Mouse (Mus musculus) forebrain, embryonic 12.5 days (tissue): ENCODE results near the gene Cd63. TPM values are rescaled to one million over a fixed set of nuclear protein-coding genes. Genes with fewer than 3 reads are reported as not detected.

ENCODE experiments used
- ATAC-seq: fragments of 200-750 bp; cut with Nextera tagmentation; 2 replicates; pipeline ENCODE4 v1.8.0; 2017; ENCODE audit warnings: moderate TSS enrichment; ENCODE audit not compliant: low FRiP score
- H3K27ac ChIP-seq: fragments of 300-500 bp; sonication (generic); 2 replicates; pipeline ENCODE4 v1.5.1; 2016; ENCODE audit warnings: mild to moderate bottlenecking
- H3K27me3 ChIP-seq: fragments of 300-500 bp; sonication (generic); 2 replicates; pipeline ENCODE4 v1.6.1; 2016; ENCODE audit warnings: mild to moderate bottlenecking
- H3K36me3 ChIP-seq: fragments of 300-500 bp; sonication (generic); replicated peaks from 2 replicates; pipeline ENCODE4 v1.6.1; 2016; ENCODE audit warnings: mild to moderate bottlenecking
- H3K4me1 ChIP-seq: fragments of 300-500 bp; sonication (generic); 2 replicates; pipeline ENCODE4 v1.6.1; 2016
- H3K4me2 ChIP-seq: fragments of 300-500 bp; sonication (generic); 2 replicates; pipeline ENCODE4 v1.6.1; 2016; ENCODE audit warnings: mild to moderate bottlenecking, moderate library complexity
- H3K4me3 ChIP-seq: fragments of 300-500 bp; sonication (generic); replicated peaks from 2 replicates; pipeline ENCODE4 v1.5.1; 2016; ENCODE audit warnings: mild to moderate bottlenecking
- H3K9ac ChIP-seq: fragments of 300-500 bp; sonication (generic); 2 replicates; pipeline ENCODE4 v1.6.1; 2016; ENCODE audit warnings: mild to moderate bottlenecking
- H3K9me3 ChIP-seq: fragments of 300-500 bp; sonication (generic); 2 replicates; pipeline ENCODE4 v1.6.1; 2016
- WGBS: fragments of 180-500 bp; shearing (Covaris S2); methylation state at CpG from one replicate; pipeline ENCODE4 v1.1.7; 2016; 5-methylcytosine and 5-hydroxymethylcytosine counted together
- polyA plus RNA-seq: library from polyadenylated mRNA; unstranded; fragments of >200 nt; fragmentation: Nextera tagmentation; extraction: Ambion mirVana; gene quantifications from 2 replicates; pipeline ENCODE4 v1.2.1, GENCODE M21; 2016

Gene Cd63
- polyA plus RNA-seq, result 129 and 160 TPM in 2 replicates

GRCm38 (mm10) chr10:128900698-128901097 is at the start of gene Cd63:
Gene Cd63 (plus strand): TSS chr10:128900989.
- Histone ChIP-seq H3K4me2 (no peak within 1 kb of the TSS), H3K27ac (no peak within 1 kb of the TSS), H3K4me3 (no peak within 1 kb of the TSS), H3K4me1 (peaks cover 7% of the 10 kb centered on the region; the same call in 1 of the 2 replicates), H3K27me3 (peaks cover 18% of the 10 kb centered on the region), H3K9ac (no peak within 1 kb of the TSS), H3K36me3 (no peaks in the 10 kb centered on the region), H3K9me3 (no peaks in the 10 kb centered on the region)
- no peak for ATAC-seq
- whole genome bisulfite sequencing, result 81% methylated on average over 3 of the region's 3 CpGs

DNA sequence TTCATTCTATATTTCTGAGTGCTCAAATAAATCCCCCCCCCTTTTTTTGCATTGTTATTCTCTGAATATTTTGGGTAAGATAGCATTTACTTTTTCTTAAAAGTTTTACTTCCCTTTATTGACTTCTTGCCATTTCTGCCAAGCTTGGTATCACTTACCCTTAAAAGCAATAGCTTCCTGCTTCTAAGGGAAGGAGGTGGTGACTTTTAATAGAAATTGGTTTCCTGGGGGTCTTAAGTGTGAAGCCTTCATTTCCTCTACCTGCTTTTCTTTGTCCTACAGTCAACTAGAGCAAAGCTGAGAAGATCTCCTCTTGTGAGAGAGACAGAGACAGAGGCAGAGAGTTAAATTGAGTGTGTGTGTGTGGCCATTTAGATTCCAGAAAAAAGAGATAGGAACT is 39.6 kb upstream of the Cd63 start:
- H3K9ac ChIP-seq, result no peak overlapping the region
- H3K4me1 ChIP-seq, result no peaks in the 10 kb centered on the region
- H3K9me3 ChIP-seq, result no peaks in the 10 kb centered on the region
- no peak overlapping the region for H3K4me3 ChIP-seq
- ATAC-seq, result no peak
- no peaks in the 10 kb centered on the region for H3K27me3 ChIP-seq
- peaks cover 50% of the 10 kb centered on the region for H3K36me3 ChIP-seq
- no peak overlapping the region for H3K27ac ChIP-seq
- H3K4me2 ChIP-seq, result no peak overlapping the region

GRCm38 (mm10) chr10:128866042-128866441 is 34.7 kb upstream of the Cd63 start:
- Histone ChIP-seq H3K4me2 (no peak overlapping the region), H3K9ac (no peak overlapping the region), H3K4me3 (no peak overlapping the region), H3K36me3 (peaks cover 41% of the 10 kb centered on the region), H3K4me1 (no peaks in the 10 kb centered on the region), H3K27me3 (no peaks in the 10 kb centered on the region), H3K27ac (no peak overlapping the region), H3K9me3 (no peaks in the 10 kb centered on the region)
- WGBS, result 91% methylated on average over 3 of the region's 3 CpGs
- ATAC-seq, result no peak

DNA sequence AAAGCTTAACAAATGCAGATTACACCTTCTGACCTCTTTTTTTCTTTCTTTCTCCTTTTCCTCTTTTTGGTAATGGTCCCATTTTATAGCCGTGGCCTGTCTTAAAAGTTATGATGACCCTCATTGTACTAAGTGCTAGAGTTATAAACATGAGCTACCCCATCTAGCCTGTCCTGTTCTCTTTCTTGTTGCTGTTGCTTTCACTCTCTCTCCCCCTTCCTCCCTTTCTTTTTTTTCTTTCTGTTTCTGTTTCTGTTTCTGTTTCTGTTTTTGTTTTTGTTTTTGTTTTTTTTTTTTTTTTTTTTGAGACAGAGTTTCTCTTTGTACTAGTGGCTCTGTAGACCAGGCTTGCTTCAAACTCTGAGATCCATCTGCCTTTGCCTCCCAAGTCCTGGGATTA is 34.3 kb upstream of the Cd63 start:
- no peak for ATAC-seq
- H3K9ac ChIP-seq, result no peak overlapping the region
- no peaks in the 10 kb centered on the region for H3K4me1 ChIP-seq
- H3K4me3 ChIP-seq, result no peak overlapping the region
- H3K9me3 ChIP-seq, result no peaks in the 10 kb centered on the region
- 88% methylated on average over 1 of the region's 1 CpGs for whole genome bisulfite sequencing
- no peak overlapping the region for H3K4me2 ChIP-seq
- H3K27me3 ChIP-seq, result no peaks in the 10 kb centered on the region
- no peak overlapping the region for H3K27ac ChIP-seq
- peaks cover 43% of the 10 kb centered on the region for H3K36me3 ChIP-seq

DNA sequence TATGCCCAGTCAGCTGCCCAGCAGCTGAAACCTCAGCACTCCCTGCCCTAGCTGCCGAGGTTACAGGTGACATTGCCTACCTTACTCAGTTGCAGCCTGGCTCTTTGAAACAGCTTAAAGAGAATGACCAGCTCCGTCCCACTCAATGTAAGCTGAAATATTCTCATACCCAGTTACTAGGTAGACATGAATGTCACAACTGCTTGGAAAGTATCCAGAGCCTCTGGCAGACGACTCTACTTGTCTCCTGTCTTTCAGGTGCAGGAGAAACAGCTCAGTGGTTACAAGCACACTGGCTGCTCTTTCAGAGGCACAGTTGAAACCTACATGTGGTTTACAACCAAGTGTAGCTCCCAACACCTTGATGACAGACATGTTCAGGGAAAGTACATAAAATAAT is 30.4 kb upstream of the Cd63 start:
- no peak for ATAC-seq
- 87% methylated on average over 3 of the region's 3 CpGs for WGBS
- Histone ChIP-seq H3K4me3 (no peak overlapping the region), H3K9ac (no peak overlapping the region), H3K4me2 (no peak overlapping the region), H3K4me1 (no peaks in the 10 kb centered on the region), H3K36me3 (peaks cover 59% of the 10 kb centered on the region), H3K9me3 (no peaks in the 10 kb centered on the region), H3K27ac (no peak overlapping the region), H3K27me3 (no peaks in the 10 kb centered on the region)

DNA sequence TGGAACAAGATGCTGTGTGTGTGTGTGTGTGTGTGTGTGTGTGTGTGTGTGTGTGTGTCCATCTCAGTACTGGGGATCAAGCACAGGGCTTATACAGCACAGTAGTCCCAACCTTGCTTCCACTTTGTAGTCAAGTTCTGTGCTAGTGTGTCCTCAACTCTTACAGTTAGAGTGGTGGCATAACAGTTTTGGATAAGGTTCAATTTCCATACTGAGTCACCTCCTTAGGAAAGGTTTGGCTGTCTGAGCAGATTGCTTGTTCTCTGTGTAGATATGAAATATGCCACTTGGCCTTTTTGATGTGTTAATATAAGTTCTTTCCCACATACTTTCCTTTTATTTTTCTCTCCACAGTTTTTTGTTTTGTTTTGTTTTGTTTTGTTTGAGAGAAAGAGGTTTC is 22.5 kb upstream of the Cd63 start:
- no peaks in the 10 kb centered on the region for H3K4me1 ChIP-seq
- no peak overlapping the region for H3K9ac ChIP-seq
- H3K9me3 ChIP-seq, result no peaks in the 10 kb centered on the region
- no peak overlapping the region for H3K4me2 ChIP-seq
- no peaks in the 10 kb centered on the region for H3K27me3 ChIP-seq
- H3K36me3 ChIP-seq, result peaks cover 63% of the 10 kb centered on the region
- ATAC-seq, result no peak
- no peak overlapping the region for H3K27ac ChIP-seq
- no peak overlapping the region for H3K4me3 ChIP-seq

- no peaks in the 10 kb centered on the region for H3K9me3 ChIP-seq
- 91% methylated on average over 2 of the region's 2 CpGs for WGBS
- no peak overlapping the region for H3K27ac ChIP-seq
- H3K9ac ChIP-seq, result no peak overlapping the region
- H3K4me2 ChIP-seq, result no peak overlapping the region
- no peak overlapping the region for H3K4me3 ChIP-seq
- no peak for ATAC-seq
- peaks cover 63% of the 10 kb centered on the region for H3K36me3 ChIP-seq
- no peaks in the 10 kb centered on the region for H3K27me3 ChIP-seq
- no peaks in the 10 kb centered on the region for H3K4me1 ChIP-seq
Measured at GRCm38 (mm10) chr10:128878811-128879210, 22.0 kb upstream of the Cd63 start.

- no peak overlapping the region for H3K4me2 ChIP-seq
- 74% methylated on average over 5 of the region's 5 CpGs for WGBS
- no peak overlapping the region for H3K9ac ChIP-seq
- ATAC-seq, result no peak
- no peak overlapping the region for H3K27ac ChIP-seq
- H3K9me3 ChIP-seq, result no peaks in the 10 kb centered on the region
- H3K36me3 ChIP-seq, result peaks cover 72% of the 10 kb centered on the region
- no peak overlapping the region for H3K4me3 ChIP-seq
- H3K27me3 ChIP-seq, result no peaks in the 10 kb centered on the region
- H3K4me1 ChIP-seq, result no peaks in the 10 kb centered on the region
Measured at GRCm38 (mm10) chr10:128882067-128882466, 18.7 kb upstream of the Cd63 start.

DNA sequence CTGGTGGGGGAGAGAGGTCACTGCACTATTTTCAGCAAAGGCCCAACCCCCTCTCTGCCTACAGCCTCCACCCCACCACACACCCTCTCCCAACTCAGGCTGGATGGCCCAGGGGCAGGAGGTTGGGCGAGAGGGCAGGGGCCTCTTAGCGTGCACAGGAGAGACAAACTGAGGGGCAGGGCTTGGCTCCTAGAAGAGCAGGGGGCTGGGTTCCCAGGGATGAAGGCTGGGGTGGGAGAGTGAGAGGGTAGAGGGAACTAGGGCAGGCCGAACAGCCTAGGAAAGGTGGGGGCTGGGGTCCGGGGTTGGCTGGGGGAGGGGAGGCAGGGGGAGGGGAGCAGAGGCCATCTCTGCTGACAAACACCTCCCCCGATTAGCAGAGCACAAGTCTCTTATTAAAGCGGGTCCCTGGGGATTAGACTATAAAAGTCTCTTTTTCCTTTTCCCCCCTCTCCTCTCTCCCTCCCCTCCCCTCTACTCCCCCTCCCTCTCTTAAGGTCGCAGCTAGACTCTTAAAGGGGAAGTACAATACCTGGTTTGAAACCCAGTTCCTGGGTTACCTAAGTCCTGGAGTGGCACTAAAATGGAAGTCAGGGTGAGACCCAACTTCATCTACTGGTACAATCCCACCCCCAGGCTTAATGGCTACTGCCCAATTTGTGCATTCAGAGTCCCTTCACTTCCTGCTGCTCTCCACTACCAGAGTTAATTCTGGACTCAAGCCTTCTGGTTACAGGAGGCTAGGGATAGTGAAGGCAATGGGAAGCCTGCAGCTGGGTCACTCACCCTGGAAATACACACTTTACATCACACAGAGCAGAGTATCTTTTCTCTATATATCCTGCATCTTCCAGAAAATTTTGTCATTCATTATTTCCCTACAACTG is 11.6 kb upstream of the Cd63 start:
- Histone ChIP-seq H3K36me3 (peaks cover 35% of the 10 kb centered on the region), H3K4me1 (peaks cover 42% of the 10 kb centered on the region)
- 3% methylated on average over 7 of the region's 7 CpGs for WGBS

DNA sequence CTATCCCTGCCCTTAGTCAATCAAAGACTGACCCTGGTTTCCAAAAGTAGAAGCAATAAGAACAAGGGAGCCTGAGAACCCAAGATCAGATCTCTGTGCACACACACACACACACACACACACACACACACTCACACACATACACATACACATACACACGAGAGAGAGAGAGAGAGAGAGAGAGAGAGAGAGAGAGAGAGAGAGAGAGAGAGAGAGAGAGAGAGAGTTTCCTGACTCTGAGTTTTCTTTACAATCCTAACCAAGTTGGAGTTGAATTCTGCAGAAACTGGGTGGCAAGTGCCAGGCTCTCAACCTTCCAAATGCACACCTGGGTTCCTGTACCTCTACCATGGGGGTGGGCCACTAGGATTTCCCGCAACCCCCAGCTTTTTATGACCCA is 10.9 kb upstream of the Cd63 start:
- Histone ChIP-seq H3K27ac (peak overlapping the region; percentile 95), H3K27me3 (peaks cover 6% of the 10 kb centered on the region), H3K4me2 (peak overlapping the region; percentile 91), H3K4me1 (peaks cover 42% of the 10 kb centered on the region), H3K9me3 (no peaks in the 10 kb centered on the region), H3K4me3 (peak overlapping the region; percentile 78), H3K36me3 (peaks cover 32% of the 10 kb centered on the region), H3K9ac (peak overlapping the region; percentile 84)
- no peak for ATAC-seq
- 0% methylated on average over 2 of the region's 2 CpGs for WGBS

More for the DNA sequence above, 11.6 kb upstream of the Cd63 start:
- Histone ChIP-seq H3K4me3 (peak overlapping the region; percentile 78), H3K27me3 (peaks cover 2% of the 10 kb centered on the region; the same call in 1 of the 2 replicates), H3K9me3 (no peaks in the 10 kb centered on the region), H3K4me2 (peak overlapping the region; percentile 91), H3K27ac (peak overlapping the region; percentile 95), H3K9ac (peak overlapping the region; percentile 84)
- ATAC-seq, result peak; percentile 47

- H3K27ac ChIP-seq, result peak overlapping the region; percentile 95
- H3K4me1 ChIP-seq, result peaks cover 44% of the 10 kb centered on the region
- H3K4me3 ChIP-seq, result peak overlapping the region; percentile 78
- peaks cover 7% of the 10 kb centered on the region for H3K27me3 ChIP-seq
- peak overlapping the region; percentile 91 for H3K4me2 ChIP-seq
- under 1% methylated on average over 40 of the region's 40 CpGs for WGBS
- no peak; the same call in 1 of the 2 replicates for ATAC-seq
- H3K9ac ChIP-seq, result peak overlapping the region; percentile 84
- H3K9me3 ChIP-seq, result no peaks in the 10 kb centered on the region
- H3K36me3 ChIP-seq, result peaks cover 24% of the 10 kb centered on the region
Measured at GRCm38 (mm10) chr10:128890383-128891295, 10.2 kb upstream of the Cd63 start.
